Mouse (Mus musculus) neural tube, embryonic 15.5 days (tissue): ENCODE measurements around the gene Gm11114. TPM values are rescaled to one million over a fixed set of nuclear protein-coding genes. Genes with fewer than 3 reads are reported as not detected.

Source experiments
- ATAC-seq: fragments of 200-750 bp; cut with Nextera tagmentation; 2 replicates; pipeline ENCODE4 v1.8.0; 2017; ENCODE audit warnings: mild to moderate bottlenecking, moderate TSS enrichment, moderate library complexity; ENCODE audit not compliant: low FRiP score
- H3K27ac ChIP-seq: fragments of 300-500 bp; sonication (generic); replicated peaks from 2 replicates; pipeline ENCODE4 v1.5.1; 2015; ENCODE audit warnings: mild to moderate bottlenecking, inconsistent platforms
- H3K27me3 ChIP-seq: fragments of 300-500 bp; sonication (generic); replicated peaks from 2 replicates; pipeline ENCODE4 v1.6.1; 2015; ENCODE audit warnings: inconsistent platforms
- H3K36me3 ChIP-seq: fragments of 300-500 bp; sonication (generic); 2 replicates; pipeline ENCODE4 v1.6.1; 2015; ENCODE audit warnings: inconsistent platforms
- H3K4me1 ChIP-seq: fragments of 300-500 bp; sonication (generic); 2 replicates; pipeline ENCODE4 v1.6.1; 2015; ENCODE audit warnings: inconsistent platforms
- H3K4me2 ChIP-seq: fragments of 300-500 bp; sonication (generic); 2 replicates; pipeline ENCODE4 v1.6.1; 2015; ENCODE audit warnings: inconsistent platforms, mild to moderate bottlenecking, moderate library complexity
- H3K4me3 ChIP-seq: fragments of 300-500 bp; sonication (generic); replicated peaks from 2 replicates; pipeline ENCODE4 v1.5.1; 2015; ENCODE audit warnings: mild to moderate bottlenecking, inconsistent platforms
- H3K9ac ChIP-seq: fragments of 300-500 bp; sonication (generic); replicated peaks from 2 replicates; pipeline ENCODE4 v1.6.1; 2015; ENCODE audit warnings: mild to moderate bottlenecking, inconsistent platforms
- H3K9me3 ChIP-seq: fragments of 300-500 bp; sonication (generic); replicated peaks from 2 replicates; pipeline ENCODE4 v1.6.1; 2016; ENCODE audit warnings: inconsistent platforms
- WGBS: fragments of 180-500 bp; shearing (Covaris S2); methylation state at CpG from one replicate; pipeline ENCODE4 v1.1.7; 2015; ENCODE audit warnings: mixed read lengths; 5-methylcytosine and 5-hydroxymethylcytosine counted together
- polyA plus RNA-seq: library from polyadenylated mRNA; unstranded; fragments of >200 nt; fragmentation: Nextera tagmentation; extraction: Ambion mirVana; gene quantifications from 2 replicates; pipeline ENCODE4 v1.2.1, GENCODE M21; 2015

Gene Gm11114
- polyA plus RNA-seq: not detected in 2 replicates

GRCm38 (mm10) chr9:85312473-85312872 lies at the start of gene Gm11114:
TSS of gene Gm11114 (plus strand) at chr9:85312773.
- Histone ChIP-seq H3K9ac (no peak within 1 kb of the TSS), H3K4me1 (no peaks in the 10 kb centered on the region), H3K9me3 (no peaks in the 10 kb centered on the region), H3K4me2 (no peak within 1 kb of the TSS), H3K27me3 (no peaks in the 10 kb centered on the region), H3K27ac (no peak within 1 kb of the TSS), H3K4me3 (no peak within 1 kb of the TSS), H3K36me3 (no peaks in the 10 kb centered on the region)
- no peak for ATAC-seq
- 88% methylated on average over 6 of the region's 6 CpGs for WGBS

GRCm38 (mm10) chr9:85266847-85267246 lies 45.7 kb upstream of the Gm11114 start:
- H3K27ac ChIP-seq: no peak overlapping the region
- H3K4me2 ChIP-seq: no peak overlapping the region
- no peak for ATAC-seq
- no peak overlapping the region for H3K4me3 ChIP-seq
- H3K9ac ChIP-seq: no peak overlapping the region
- no peaks in the 10 kb centered on the region for H3K27me3 ChIP-seq
- H3K4me1 ChIP-seq: no peaks in the 10 kb centered on the region
- H3K9me3 ChIP-seq: no peaks in the 10 kb centered on the region
- no peaks in the 10 kb centered on the region for H3K36me3 ChIP-seq
- WGBS: 93% methylated on average over 5 of the region's 5 CpGs

DNA sequence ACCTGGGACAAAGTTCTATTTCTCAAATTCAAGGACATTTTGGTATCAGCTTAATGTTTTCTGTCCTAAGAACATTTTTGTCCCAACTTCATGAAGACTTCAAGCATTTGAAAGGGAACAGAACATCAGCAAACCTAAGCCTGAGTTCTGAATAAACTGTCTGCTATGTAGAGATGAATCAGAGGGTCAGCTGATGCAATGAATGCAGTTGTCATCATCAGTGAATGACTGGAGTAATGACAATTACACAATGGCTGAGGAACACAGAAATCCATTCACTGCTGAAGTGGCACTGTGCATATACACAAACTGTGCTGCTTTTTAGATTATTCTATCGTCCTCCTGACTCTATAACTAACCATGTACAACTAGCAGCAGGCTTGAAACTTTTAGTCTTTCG lies 38.5 kb upstream of the Gm11114 start:
- Histone ChIP-seq H3K4me2 (no peak overlapping the region), H3K4me1 (no peaks in the 10 kb centered on the region), H3K4me3 (no peak overlapping the region), H3K36me3 (no peaks in the 10 kb centered on the region), H3K27me3 (no peaks in the 10 kb centered on the region), H3K9ac (no peak overlapping the region), H3K27ac (no peak overlapping the region), H3K9me3 (no peaks in the 10 kb centered on the region)
- 84% methylated on average over 2 of the region's 2 CpGs for WGBS
- ATAC-seq: no peak

- Histone ChIP-seq H3K9ac (no peak overlapping the region), H3K9me3 (no peaks in the 10 kb centered on the region), H3K27ac (no peak overlapping the region), H3K27me3 (no peaks in the 10 kb centered on the region), H3K4me2 (no peak overlapping the region), H3K36me3 (no peaks in the 10 kb centered on the region), H3K4me1 (no peaks in the 10 kb centered on the region), H3K4me3 (no peak overlapping the region)
- no peak for ATAC-seq
- WGBS: 87% methylated on average over 4 of the region's 4 CpGs
These were observed 9.7 kb upstream of the Gm11114 start for GRCm38 (mm10) chr9:85302849-85303248.

- no peaks in the 10 kb centered on the region for H3K4me1 ChIP-seq
- no peaks in the 10 kb centered on the region for H3K27me3 ChIP-seq
- WGBS: 95% methylated on average over 3 of the region's 3 CpGs
- no peak overlapping the region for H3K9ac ChIP-seq
- no peaks in the 10 kb centered on the region for H3K9me3 ChIP-seq
- H3K36me3 ChIP-seq: no peaks in the 10 kb centered on the region
- no peak overlapping the region for H3K27ac ChIP-seq
- H3K4me3 ChIP-seq: no peak overlapping the region
- ATAC-seq: no peak
- no peak overlapping the region for H3K4me2 ChIP-seq
These were observed 9.2 kb upstream of the Gm11114 start for GRCm38 (mm10) chr9:85303378-85303777.

DNA sequence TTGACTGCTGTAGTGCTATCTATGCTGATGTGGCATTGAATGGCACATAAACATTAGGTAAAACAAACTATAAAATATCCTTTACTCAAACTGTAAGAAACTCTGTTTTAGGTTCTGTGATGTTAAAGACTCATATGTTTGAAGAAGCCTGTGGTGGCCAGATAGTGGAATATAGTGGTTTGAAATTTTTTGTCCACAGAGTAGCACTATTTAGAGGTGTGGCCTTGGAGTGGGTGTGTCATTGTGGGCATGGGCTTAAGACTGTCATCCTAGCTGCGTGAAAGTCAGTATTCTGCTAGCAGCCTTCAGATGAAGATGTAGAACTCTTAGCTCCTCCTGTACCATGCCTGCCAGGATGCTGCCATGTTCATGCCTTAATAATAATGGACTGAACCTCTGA lies 3.5 kb downstream of the Gm11114 start:
- 59% methylated on average over 1 of the region's 1 CpGs for WGBS
- H3K4me2 ChIP-seq: no peak overlapping the region
- H3K36me3 ChIP-seq: no peaks in the 10 kb centered on the region
- 0 out of 2 replicates have a peak, but pooled peaks cover 3% of the 10 kb centered on the region for H3K4me1 ChIP-seq
- no peak for ATAC-seq
- no peak overlapping the region for H3K9ac ChIP-seq
- H3K27me3 ChIP-seq: no peaks in the 10 kb centered on the region
- H3K9me3 ChIP-seq: no peaks in the 10 kb centered on the region
- H3K27ac ChIP-seq: no peak overlapping the region
- no peak overlapping the region for H3K4me3 ChIP-seq

DNA sequence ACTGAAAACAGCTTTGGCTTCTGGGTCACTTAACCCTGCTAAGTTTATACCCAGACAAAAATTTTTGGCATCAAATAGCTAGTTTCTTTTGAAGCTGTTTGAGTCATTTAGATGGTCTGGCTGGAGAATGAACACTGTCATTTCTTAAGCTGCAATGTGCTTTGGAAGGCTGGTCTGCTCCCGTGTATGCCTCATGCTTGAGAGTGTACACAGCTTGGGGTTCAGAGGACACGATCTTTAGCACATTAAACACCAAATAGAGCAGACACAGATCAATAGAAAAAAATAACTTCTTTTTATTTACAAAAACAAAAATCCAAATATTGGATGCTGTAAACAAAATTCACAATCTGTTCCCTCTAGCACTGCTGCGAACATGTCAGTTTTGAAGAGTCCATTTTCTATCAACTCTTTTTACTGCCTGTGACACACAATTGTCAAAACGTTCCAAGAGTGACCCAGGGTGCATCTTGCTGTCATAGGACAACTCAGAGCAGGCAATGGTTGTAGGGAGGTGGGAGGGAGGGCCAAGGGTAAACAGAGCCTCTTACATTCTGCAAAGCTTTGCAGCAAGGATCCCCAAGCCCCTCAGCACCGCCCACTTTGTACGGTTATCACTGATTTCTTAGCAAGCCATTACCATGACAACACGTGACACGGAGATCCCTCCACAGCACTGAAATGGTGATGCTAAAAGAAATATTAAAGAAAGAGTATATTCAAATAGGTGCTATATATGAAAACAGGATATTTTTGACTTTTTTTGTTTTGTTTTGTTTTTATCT lies 7.8 kb downstream of the Gm11114 start:
- Histone ChIP-seq H3K36me3 (no peaks in the 10 kb centered on the region), H3K4me1 (peaks cover 12% of the 10 kb centered on the region; the same call in 1 of the 2 replicates), H3K9ac (no peak overlapping the region), H3K27ac (no peak overlapping the region), H3K4me3 (no peak overlapping the region), H3K27me3 (peaks cover 4% of the 10 kb centered on the region; the same call in 1 of the 2 replicates), H3K9me3 (no peaks in the 10 kb centered on the region), H3K4me2 (no peak overlapping the region)
- ATAC-seq: no peak
- WGBS: 60% methylated on average over 8 of the region's 8 CpGs

- no peaks in the 10 kb centered on the region for H3K9me3 ChIP-seq
- peak overlapping the region; percentile 73 for H3K4me2 ChIP-seq
- H3K27ac ChIP-seq: no peak overlapping the region
- peaks cover 23% of the 10 kb centered on the region for H3K4me1 ChIP-seq
- peaks cover 4% of the 10 kb centered on the region; the same call in 1 of the 2 replicates for H3K27me3 ChIP-seq
- 79% methylated on average over 11 of the region's 11 CpGs for WGBS
- H3K4me3 ChIP-seq: peak overlapping the region; percentile 59
- no peak for ATAC-seq
- no peak overlapping the region for H3K9ac ChIP-seq
- H3K36me3 ChIP-seq: no peaks in the 10 kb centered on the region
These were observed 11.7 kb downstream of the Gm11114 start for GRCm38 (mm10) chr9:85324158-85324875.

DNA sequence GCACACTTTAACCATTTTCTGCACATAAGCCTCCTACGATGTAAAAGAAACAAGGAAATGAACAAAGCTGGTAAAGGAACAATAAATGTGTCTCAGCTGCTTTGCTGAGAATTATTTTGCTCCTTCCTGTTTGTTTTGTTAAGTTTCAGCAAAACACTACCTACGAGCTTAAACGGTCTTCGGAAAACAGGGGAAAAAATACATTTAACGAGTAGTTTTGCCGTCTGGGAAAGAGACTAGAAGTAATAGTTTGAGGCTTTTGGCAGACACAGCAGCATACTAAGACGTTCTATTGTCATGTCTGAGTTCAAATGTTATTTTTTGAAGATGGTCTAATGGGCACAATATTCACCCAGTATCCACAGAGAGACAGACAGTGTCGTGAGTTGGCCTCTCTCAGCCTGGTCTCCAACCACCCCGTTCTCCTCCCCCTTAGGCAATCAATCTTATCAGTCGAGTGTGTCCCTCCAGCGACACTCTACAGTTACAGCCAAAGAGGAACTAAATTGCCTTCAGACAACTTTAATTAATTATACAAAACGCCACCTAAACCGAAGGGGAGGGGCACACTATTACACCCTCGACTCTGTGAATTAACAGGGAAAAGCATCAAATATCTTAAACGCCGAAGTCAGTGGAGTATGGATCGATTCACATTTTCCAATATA lies 12.8 kb downstream of the Gm11114 start:
- peak overlapping the region; percentile 73 for H3K4me2 ChIP-seq
- H3K27me3 ChIP-seq: peaks cover 4% of the 10 kb centered on the region; the same call in 1 of the 2 replicates
- H3K9me3 ChIP-seq: no peaks in the 10 kb centered on the region
- H3K4me3 ChIP-seq: peak overlapping the region; percentile 59
- no peaks in the 10 kb centered on the region for H3K36me3 ChIP-seq
- peaks cover 23% of the 10 kb centered on the region for H3K4me1 ChIP-seq
- 30% methylated on average over 17 of the region's 17 CpGs for WGBS
- ATAC-seq: no peak
- no peak overlapping the region; the same call in 1 of the 2 replicates for H3K9ac ChIP-seq
- no peak overlapping the region; the same call in 1 of the 2 replicates for H3K27ac ChIP-seq

DNA sequence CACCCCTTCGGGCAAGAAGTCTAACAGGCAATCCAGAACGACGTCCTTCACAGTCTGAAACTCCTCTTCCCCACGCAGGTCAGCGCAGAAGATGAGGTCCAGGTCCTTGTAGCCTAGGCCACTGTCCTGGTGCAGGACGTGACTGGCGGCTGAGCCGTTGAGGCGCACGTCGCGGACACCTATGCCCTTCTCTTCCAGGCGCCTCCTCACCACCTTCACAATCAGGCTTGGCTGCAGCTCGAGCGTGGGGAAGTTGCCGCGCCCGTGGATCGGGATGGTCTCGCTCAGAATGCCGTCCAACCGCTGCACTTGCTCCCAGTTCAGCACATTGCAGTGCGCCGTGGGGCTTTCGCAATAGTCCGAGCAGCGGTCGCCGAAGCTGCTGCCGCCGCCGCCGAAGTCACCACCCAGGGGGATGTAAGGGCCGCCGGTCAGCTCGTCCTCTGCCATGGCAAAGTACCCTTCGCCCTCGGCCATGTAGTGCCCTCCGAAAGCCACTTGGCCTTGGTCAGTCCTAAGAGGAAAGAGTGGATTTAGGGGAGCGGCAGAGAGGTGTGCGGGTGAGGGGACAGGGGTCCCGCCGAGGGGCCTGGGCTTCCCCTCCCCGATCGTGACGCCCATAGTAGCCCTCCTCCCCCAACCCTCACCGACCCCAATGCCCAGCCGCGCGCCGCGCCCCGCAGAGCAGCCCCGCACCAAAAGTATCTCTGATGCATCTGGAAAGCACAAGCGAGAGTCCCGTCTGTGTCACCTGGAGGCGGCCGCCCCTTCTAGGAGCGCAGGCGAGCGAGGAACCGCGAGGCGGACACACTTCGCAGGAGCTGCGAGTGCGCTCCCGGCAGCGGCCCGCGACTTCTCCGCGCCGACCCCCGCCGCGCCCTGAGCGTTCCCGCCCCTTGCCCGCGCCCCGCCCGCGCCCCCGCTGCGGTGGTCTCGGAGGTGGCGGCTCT lies 14.0 kb downstream of the Gm11114 start:
- H3K27me3 ChIP-seq: peaks cover 4% of the 10 kb centered on the region; the same call in 1 of the 2 replicates
- H3K4me2 ChIP-seq: peak overlapping the region; percentile 73
- WGBS: under 1% methylated on average over 82 of the region's 88 CpGs
- H3K9me3 ChIP-seq: no peaks in the 10 kb centered on the region
- H3K4me1 ChIP-seq: peaks cover 20% of the 10 kb centered on the region
- ATAC-seq: peak; percentile 65
- H3K27ac ChIP-seq: peak overlapping the region; percentile 75
- no peaks in the 10 kb centered on the region for H3K36me3 ChIP-seq
- H3K9ac ChIP-seq: peak overlapping the region; percentile 52
- peak overlapping the region; percentile 59 for H3K4me3 ChIP-seq
